Comparison of ENCODE assay signal across 26 mouse cellular contexts in the genomic region with DNA sequence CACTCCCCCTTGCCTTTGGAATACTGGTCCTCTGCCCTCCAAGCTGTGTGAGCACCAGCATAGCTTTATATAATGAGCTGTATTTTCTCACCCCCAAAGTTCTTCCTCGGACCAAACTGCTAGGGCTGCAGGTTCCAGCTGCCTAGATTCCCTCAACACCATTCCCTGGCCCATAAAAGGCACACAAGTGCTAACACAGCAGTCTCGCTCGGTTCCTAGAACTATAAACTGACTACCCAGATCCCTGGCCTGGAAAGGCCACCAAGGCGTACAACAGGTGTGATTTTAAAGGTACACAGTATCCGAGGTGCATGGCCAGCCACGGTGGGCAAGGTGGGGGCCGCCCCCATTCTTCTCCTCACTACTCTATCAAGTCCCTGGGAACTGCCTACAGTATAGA.
"Had no signal": no experiment of that assay in that cellular context is flagged by ENCODE, and none has a peak within 500 bp of the region (broad histone marks: within the 10 kb centered on the region; RNA-seq: fewer than 3 reads in every experiment).

No protein-coding gene starts in this region.

- H3K9me3 ChIP-seq: hindbrain, embryonic 13.5 days; hindbrain, embryonic 15.5 days; intestine, embryonic 15.5 days; limb, embryonic 10.5 days; liver, embryonic 13.5 days; liver, embryonic 15.5 days had no signal

- H3K27ac ChIP-seq: hindbrain, embryonic 10.5 days; hindbrain, embryonic 13.5 days; hindbrain, embryonic 15.5 days; intestine, embryonic 15.5 days; kidney, embryonic 15.5 days; kidney, postnatal 0 days; layer of hippocampus, adult 2 months; left cerebral cortex, adult 2 months; limb, embryonic 10.5 days; limb, embryonic 12.5 days; liver, embryonic 13.5 days; liver, embryonic 15.5 days had no signal

- H3K4me3 ChIP-seq: heart, adult 2 months; heart, embryonic 12.5 days; hindbrain, embryonic 10.5 days; hindbrain, embryonic 13.5 days; hindbrain, embryonic 15.5 days; intestine, embryonic 15.5 days; kidney, embryonic 15.5 days; layer of hippocampus, adult 2 months; left cerebral cortex, adult 2 months; limb, embryonic 10.5 days; limb, embryonic 12.5 days; liver, embryonic 13.5 days; liver, embryonic 15.5 days had no signal

- H3K27me3 ChIP-seq: heart, embryonic 12.5 days; intestine, embryonic 15.5 days had no signal

- ATAC-seq: forebrain, postnatal 0 days; inflammation-experienced regulatory T-cells, adult 6 months; intestine, embryonic 15.5 days; intestine, postnatal 0 days; liver, postnatal 0 days had no signal

- H3K9ac ChIP-seq: forebrain, postnatal 0 days; heart, embryonic 12.5 days; hindbrain, embryonic 13.5 days; hindbrain, embryonic 15.5 days; intestine, embryonic 15.5 days; kidney, embryonic 15.5 days; limb, embryonic 12.5 days; liver, embryonic 13.5 days; liver, embryonic 15.5 days; liver, postnatal 0 days had no signal

- H3K36me3 ChIP-seq: heart, embryonic 12.5 days; hindbrain, embryonic 13.5 days; hindbrain, embryonic 15.5 days; intestine, embryonic 15.5 days; kidney, embryonic 15.5 days; limb, embryonic 10.5 days; liver, embryonic 13.5 days; liver, embryonic 15.5 days had no signal

- H3K4me2 ChIP-seq: heart, embryonic 12.5 days; hindbrain, embryonic 13.5 days; hindbrain, embryonic 15.5 days; intestine, embryonic 15.5 days; kidney, embryonic 15.5 days; limb, embryonic 12.5 days; liver, embryonic 11.5 days; liver, embryonic 13.5 days; liver, embryonic 15.5 days had no signal

- DNase-seq: forebrain, postnatal 0 days; heart, adult 2 months; heart, postnatal 10 days; heart, postnatal 4 days; kidney, adult 18-20 months; kidney, adult 9 months; kidney, postnatal 25 days; kidney, postnatal 4 days; liver; liver, embryonic 13.5 days; liver, postnatal 0 days had no signal
